Mouse (Mus musculus) common myeloid progenitor, adult 5-6 weeks (primary cell): ENCODE measurements around the gene Cd8a. TPM values are rescaled to one million over a fixed set of nuclear protein-coding genes. Genes with fewer than 3 reads are reported as not detected.

ENCODE experiments used
- ATAC-seq: replicated peaks from 2 replicates; pipeline ENCODE4 v1.8.0; 2016; ENCODE audit warnings: low read depth, mild to moderate bottlenecking, moderate TSS enrichment, inconsistent platforms; ENCODE audit not compliant: poor library complexity, severe bottlenecking
- total RNA-seq: library from RNA; stranded (forward); fragments of 200-1000, 187-1606 nt; gene quantifications from 2 replicates; pipeline ENCODE4 v1.2.3, GENCODE M21; 2017

Cd8a gene
- total RNA-seq, 1 experiment from 2014 or later = not detected

GRCm38 (mm10) chr6:71363995-71364394, 9.2 kb upstream of the Cd8a start:
- ATAC-seq = no peak

DNA sequence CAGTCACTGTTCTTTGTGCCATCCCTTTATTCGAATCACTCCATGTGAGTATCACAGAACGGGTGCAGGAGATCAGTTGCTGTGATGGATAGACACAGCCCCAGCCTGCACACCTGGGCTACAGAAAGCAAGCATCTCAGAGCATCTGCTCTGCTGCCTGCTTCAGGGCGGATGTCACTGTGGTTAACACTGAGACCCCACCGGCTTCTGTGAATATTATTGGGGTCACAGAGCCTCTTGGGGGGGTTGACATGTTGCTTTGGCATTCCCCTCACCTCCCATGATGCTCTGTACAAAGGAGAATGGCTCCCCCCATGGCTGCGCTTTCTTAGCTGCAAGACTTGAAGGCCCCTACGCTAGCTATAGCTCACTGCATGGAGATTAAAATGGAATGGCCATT, 3.8 kb upstream of the Cd8a start:
- ATAC-seq = no peak

DNA sequence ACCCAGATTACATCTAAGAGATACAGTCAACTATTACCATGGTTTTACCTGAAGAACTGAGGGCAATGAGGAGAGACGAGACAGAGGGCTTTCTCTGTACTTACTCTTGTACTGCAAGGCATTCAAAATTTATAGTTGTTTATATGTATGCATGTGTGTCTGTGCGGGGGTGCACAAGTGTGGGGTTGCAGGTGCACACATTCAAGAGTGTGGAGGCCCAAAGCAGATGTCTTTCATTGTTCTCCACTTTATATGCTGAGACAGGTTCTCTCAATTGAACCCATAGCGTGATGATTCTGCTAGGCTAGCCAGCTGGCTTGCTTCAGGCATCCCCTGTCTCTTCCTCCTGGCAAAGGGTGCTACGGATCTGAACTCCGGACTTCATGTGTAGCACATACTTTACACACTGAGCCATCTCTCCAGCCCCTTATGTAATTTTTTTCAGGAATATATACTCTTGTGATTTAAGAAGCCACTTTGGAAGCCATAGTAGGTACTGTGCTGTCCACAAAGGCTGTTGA, 2.1 kb upstream of the Cd8a start:
- ATAC-seq = no peak

- ATAC-seq = no peak
Observed at GRCm38 (mm10) chr6:71372041-71372720, 1.0 kb upstream of the Cd8a start.

DNA sequence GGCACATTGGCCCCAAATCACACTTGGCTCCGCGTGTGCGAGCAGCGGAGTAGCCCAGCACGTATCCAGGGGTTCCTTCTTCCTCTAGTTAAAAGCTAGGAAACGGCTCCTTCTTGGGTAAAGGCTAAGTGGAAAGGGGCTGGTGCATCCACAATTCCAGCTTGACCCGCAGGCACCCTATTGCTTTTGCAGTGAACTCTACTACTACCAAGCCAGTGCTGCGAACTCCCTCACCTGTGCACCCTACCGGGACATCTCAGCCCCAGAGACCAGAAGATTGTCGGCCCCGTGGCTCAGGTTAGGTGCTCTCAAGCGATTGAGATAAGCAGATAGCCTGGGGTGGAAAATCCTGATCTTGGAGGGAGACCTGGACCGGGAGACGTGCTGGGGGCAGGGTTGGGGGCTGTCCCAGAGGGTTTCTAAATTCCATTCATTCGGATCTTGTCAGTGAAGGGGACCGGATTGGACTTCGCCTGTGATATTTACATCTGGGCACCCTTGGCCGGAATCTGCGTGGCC, 1.1 kb downstream of the Cd8a start:
- ATAC-seq = no peak

- no peak for ATAC-seq
Observed at GRCm38 (mm10) chr6:71374921-71375320, 1.7 kb downstream of the Cd8a start.

DNA sequence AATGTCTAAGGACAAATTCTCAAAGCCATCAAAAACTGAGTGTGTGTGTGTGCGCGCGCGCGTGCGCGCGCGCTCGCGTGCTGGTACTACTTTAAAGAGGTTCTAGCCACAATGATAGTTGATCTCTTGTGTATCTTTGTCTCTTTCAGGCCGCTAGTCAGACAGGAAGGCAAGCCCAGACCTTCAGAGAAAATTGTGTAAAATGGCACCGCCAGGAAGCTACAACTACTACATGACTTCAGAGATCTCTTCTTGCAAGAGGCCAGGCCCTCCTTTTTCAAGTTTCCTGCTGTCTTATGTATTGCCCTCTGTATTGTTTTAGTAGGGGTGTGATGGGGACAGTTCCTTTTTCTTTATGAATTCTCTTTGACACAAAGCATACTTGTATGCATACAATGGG, 3.5 kb downstream of the Cd8a start:
- no peak for ATAC-seq

DNA sequence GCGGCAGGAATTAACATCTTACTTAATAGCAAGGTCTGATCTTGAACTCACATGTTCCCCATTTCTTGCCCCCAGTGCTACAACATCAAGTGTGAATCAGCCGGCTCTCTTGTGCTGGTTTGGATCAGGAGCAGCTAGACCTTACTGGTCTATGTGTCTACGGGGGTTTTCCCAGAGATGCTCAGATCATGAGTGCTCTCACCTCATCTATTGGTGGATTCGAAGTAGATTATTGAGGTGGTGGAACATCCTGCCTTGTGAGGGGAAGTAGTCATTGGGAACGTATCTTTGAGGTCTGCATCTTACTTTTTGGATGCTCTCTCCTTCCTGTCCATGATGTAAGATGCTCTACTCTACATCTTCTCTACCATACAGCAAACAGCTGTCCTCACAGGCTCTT, 8.4 kb downstream of the Cd8a start:
- ATAC-seq = no peak

GRCm38 (mm10) chr6:71390496-71390895, 17.3 kb downstream of the Cd8a start:
- no peak for ATAC-seq

- no peak for ATAC-seq
Observed at GRCm38 (mm10) chr6:71396016-71396415, 22.8 kb downstream of the Cd8a start.

DNA sequence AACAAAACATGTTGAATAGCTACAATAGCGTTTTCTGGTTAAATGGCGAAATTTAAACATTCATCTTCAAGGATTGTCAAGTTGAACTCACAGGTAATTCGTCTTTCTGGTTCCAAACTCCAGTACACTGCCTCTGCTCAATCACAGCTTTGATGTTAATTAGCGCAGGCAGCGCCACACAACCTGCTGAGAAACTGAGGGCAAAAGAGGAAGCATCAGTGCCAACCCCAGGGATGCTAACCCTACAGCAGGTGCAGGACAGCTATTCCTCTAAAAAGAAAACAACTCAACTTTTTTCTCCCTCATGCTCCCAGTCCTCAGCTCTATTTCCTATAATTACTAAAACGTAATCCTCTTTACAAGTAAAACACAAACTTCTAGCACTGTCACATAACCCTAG, 23.5 kb downstream of the Cd8a start:
- no peak for ATAC-seq

GRCm38 (mm10) chr6:71398829-71399609, 25.8 kb downstream of the Cd8a start:
- peak; percentile 65; the same call in 1 of the 2 replicates for ATAC-seq

GRCm38 (mm10) chr6:71414624-71415023, 41.4 kb downstream of the Cd8a start:
- no peak for ATAC-seq

GRCm38 (mm10) chr6:71415446-71415845, 42.2 kb downstream of the Cd8a start:
- ATAC-seq = no peak

- ATAC-seq = peak; percentile 56; the same call in 1 of the 2 replicates
Observed at GRCm38 (mm10) chr6:71418874-71419273, 45.6 kb downstream of the Cd8a start.

- ATAC-seq = no peak
Observed at GRCm38 (mm10) chr6:71420848-71421247, 47.6 kb downstream of the Cd8a start.

DNA sequence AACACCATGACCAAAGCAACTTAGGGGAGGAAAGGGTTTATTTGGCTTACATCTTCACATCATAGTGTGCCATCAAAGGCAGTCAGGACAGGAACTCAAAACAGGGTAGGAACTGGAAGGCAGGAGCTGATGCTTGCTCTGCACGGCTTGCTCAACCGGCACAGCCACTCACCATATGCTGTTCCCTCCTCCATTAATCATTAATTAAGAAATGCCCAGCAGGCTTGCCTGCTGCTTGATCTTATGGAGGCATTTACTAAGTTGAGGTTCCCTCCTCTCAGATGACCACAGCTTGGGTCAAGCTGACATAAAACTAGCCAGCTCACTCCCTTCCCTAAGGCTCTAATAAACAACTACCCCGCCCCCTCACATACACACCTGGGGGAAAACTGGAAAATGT, 48.9 kb downstream of the Cd8a start:
- ATAC-seq = no peak

- ATAC-seq = no peak
Observed at GRCm38 (mm10) chr6:71423116-71423515, 49.9 kb downstream of the Cd8a start.

GRCm38 (mm10) chr6:71425681-71426080, 52.5 kb downstream of the Cd8a start:
- ATAC-seq = no peak

DNA sequence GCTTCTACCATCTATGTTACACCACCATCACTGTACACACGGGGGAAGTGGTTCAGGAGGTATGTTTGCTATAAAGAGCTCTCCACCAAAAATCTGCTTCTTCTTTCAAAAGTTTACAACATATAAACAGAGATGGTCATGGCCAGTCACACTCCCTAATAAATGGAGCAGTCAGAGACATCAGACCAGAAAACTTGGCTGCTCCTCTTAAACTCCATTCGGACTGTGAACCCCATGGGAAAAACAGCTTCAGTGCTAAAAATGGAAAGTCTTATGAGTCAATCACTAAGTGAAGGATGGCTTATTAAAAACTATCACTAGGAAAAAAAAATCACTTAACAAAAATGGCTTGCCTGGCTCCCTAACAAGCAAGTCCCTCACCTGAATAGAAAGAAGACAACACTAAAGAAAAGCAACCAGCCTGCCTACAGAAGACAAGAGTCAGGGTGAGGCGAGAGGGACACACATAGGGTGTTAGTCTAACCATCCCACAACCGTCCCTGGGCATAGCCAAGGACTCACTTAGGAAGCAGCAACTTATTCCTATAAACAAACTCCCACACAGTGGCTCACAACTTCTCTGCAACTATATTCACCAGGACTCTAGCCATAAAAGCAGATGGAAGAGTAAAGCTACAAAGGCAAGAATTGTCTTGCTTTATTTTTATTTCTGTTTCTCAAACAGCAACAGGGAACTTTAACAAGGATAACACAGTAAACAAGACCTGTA, 54.9 kb downstream of the Cd8a start:
- ATAC-seq = no peak
